Mouse (Mus musculus): ENCODE data around the gene Lsamp.
A peak's percentile ranks its signal among the peaks of the same experiment; 100 is the strongest.

The Lsamp gene

DNA sequence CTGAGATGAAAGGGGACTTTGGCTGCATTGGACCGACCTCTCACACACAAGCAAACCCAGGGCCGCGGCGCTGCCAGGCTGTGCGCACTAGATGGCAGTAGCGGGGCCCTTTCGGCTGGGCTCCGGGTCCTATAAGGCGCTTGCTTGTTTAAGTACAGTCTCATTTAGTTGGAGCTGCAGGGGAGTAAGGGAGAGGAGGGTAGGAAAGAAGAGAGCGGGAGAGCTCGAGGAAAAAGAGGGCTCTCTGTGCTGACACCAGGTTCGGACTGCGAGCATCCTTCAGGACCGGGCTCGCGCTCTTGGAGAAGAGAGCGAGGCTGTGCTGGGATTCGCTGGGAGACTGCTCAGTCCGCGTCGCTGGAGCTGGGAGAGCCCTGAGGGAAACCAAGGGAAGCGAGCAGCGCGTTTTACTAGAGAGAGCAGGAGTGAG is at the start of gene Lsamp:
Gene Lsamp, plus strand, starts transcription at position 157 of the 430 bp plus-strand sequence.
- DNase-seq: peak; percentile 51

DNA sequence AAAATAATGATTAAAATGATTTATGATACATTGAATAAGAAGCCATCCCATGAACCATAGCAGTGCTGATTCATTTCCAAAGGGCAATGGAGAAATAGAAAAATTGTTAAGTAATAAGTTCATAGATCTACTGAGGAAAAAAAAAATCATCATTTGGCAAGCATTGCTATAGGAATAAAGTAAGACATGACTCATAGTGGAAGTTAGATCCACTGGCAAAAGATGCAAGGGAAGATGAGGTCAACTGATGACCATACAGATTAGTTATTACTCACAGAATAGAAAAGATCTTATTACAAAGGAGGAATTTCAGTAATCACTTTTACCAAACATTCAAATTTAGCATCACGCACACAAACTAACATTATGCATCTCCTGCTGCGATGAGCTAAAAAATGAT is 26.5 kb upstream of the Lsamp start:
- no peak for DNase-seq

DNA sequence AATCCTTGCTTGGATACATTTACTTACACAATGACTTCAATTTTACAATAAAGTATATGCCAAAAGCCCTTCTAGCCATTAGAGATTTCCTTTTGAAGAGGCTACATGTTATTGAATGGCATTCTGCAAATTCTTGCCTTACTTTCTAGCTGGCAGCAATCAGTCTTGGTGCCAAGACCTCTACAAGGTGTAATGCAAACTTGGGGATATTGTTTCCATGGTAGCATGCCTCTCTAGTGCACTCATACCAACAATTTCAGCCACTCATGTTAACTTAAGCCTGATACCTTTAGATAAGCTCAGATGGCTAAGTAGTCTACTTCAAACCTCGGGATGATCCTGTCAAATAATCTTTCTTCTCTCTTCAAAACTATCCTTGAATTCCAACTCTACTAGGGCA is 11.4 kb upstream of the Lsamp start:
- no peak for DNase-seq

DNA sequence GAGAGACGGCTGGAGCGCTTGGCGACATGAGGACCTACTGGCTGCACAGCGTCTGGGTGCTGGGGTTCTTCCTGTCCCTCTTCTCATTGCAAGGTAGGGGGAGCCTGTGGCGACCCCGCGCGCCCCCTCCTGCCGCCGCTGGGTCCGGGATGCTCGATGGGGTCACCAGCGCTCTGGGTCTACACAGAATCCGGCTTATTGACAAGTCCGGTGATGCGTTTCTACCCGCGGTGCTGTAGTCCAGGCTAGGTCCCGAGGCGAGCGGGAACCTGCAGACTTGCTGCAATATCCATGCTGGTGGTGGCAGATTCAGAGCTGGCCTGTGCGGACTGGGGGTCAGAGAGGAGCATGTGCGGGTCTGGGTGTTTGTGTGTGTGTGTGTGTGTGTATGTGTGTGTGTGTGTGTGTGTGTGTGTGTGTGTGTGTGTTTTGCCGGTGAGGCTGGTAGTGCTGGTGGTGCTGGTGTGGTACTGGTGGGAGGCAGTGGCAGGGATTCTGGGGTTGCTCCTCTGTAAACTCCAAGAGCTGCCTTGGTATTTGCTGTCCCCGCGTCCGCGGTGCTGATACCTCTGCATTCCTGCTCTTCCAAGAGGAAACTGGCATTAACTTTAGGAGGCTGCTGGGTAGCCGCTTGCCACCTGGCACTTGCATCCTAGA is 602 bp downstream of the Lsamp start:
- DNase-seq: no peak

DNA sequence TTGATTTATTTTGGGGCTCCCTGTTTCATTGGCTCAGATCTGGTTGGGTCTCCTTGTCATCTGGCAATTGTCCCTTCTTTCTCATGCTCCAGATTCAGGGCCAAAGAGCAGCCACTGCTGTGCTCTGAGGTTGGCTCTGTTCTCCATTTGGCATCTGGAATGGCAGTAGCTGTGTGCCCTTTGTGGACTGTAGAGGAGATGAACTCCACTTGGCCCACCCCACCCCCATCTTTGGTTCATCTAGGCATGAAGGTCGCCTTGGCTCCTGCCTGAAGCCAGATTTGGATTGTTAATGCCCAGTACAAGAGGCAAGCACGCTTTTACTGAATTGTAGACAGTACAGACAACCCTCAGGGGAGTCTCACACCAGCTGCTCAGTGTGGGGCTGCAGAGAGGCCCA is 4.3 kb downstream of the Lsamp start:
- no peak for DNase-seq

DNA sequence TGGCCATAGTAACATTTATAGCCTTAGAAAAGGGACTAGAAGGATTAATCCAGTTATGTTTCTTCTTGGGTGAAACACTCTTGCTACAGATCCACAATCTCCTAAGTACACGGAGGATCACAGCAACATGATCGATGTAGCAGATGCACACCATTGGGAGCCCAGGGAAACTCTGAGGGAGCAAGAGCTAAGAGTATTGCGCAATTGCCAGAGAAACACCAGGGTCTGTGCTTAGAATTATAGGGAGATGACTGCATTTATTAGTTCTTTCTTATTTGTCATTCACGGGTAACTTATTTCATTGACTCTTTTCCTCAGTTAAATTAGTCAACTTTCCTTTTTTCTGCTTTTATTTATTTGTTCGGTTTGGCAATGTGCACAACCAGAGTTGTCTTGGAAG is 10.7 kb downstream of the Lsamp start:
- no peak for DNase-seq

DNA sequence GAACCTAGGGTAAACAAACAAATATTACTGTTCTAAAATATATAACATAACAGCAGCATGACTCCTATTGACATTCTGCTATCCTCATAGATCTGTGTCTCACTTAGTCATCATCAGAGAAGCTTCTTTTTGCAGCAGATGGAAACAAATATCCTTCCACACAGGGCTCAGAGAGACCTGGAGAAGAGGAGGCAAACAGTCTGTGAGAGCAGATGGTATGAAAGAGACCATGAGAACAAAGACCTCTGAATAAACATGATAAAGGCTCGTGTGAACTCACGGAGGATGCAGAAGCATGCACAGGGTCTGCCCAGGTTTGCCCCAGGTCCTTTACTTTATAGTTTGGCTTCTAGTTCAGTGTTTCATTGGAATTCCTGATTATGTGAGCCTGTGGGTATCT is 24.6 kb downstream of the Lsamp start:
- DNase-seq: no peak

DNA sequence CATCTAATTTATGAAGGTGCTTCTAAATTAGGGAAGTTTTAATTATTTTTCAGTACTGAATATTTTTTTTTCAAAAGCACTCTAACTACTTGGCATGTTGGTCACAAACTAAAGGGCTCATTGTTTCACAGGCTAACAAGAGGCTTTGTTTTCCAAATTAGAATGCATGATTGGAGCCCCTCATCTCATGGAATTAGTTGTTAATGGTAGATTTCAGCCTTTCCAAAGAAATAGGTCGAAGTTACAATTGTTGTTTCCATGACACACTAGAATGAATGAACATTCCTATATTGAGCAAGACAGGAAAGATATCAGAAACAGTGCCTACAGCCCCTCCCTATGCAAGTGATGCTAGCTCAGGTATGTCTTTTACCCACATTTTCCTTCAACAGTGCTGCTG is 26.9 kb downstream of the Lsamp start:
- DNase-seq: no peak

DNA sequence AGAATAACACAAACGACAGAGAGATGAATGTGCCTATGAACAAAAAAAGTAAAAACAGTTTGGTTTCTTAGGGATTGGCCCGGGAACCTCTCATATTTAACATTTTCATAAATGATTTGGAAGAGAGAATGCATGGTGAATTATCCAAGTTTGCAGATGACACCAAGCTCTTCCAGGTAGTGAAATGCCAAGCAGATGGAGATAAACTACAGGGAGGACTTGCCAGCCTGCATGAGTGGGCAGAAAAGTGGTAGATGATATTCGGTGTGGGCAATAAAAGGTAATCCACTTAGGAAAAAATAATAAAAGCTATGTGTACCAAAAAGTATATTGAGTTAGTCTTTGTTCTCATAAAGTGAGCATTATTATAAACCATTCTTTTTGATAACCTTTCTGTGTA is 38.5 kb downstream of the Lsamp start:
- no peak for DNase-seq

DNA sequence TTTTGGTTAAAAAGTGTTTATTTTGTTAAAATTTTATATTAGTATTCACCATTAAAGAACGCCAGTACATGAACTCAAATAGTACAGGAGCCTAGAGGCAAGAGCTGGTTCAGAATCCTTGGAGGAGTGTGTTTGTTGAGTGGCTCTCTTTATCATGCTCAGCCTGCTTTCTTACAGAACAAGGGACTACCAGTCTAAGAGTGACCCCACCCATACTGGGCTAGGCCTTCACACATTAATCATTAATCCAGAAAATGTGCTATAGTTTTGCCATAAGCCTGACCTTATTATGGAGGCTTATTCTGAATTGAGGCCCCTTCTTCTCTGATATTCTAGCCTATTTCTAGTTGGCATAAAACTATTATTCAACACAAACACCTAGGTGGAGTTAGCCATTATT is 52.6 kb downstream of the Lsamp start:
- no peak for DNase-seq

DNA sequence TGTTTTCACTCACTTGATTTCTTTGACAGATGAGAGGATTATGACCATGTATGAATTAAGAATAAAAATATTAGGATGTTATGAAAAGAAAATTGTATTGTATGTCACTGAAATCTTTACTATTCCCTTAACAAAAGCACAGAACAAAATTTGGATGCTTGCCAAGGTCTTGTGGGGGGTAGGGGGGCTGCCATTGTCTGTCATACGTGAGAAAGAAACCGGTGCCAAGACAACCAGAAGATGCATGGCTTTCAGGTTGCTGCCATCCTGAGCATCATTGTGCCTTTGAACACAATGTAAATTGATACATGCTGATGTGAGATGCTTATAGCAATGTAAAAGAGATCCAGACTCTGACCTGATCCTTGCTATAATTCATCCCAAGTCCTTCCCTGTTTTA is 75.4 kb downstream of the Lsamp start:
- no peak for DNase-seq

DNA sequence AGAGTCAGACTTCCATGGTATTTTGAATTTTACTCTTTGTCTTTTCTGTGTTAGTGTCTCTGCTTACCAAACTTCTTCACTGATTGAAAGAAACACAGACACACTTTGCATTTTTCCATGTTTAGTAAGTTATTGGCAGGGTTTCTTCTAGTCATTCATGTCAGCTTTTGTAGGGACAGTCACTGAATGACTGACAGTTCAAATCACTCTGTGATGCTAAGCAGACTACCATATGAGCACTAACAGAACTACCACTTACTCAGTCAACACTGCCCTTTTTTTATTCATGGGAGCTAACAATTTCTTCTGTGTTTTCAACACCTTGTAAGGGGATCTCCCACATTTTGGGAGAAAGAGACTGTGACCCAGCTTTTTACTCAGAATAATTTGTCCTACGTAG is 75.8 kb downstream of the Lsamp start:
- no peak for DNase-seq

DNA sequence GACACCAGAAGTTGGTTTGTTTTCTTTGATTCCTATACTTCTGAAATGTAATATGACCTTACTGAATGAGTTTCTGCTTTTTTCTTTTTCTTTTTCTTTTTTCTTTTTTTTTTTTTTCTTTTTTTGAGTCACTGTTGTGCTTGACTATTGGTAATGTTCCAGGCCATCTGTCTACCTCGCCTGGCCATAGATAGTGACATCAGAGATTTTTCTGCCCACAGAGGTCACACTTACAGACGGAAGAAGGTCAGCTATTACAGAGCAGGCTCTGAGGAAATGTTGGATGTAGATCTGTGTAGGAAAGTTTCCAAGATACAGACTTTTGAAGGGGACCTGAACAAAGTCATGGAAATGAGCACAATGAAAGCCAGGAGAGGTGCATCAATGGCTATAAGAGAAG is 76.3 kb downstream of the Lsamp start:
- no peak for DNase-seq

DNA sequence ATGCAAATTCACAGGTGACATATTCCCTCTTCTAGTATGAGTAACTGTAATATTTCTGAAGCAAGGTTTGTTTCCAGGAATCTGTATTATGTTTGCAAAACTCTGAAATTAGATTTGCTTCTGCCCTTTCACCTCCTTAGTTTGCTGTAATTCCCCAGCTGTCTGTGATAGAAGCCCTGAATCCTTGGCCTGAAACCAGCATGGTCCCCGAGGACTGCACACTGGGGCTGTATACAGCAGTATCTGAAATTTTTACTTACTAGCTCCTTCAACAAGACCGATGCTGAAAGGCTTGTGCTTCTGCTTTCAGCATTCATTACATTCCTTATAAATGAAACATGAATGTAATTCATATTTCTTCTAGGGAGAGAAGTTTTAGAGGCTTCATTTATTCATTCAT is 91.4 kb downstream of the Lsamp start:
- DNase-seq: no peak

DNA sequence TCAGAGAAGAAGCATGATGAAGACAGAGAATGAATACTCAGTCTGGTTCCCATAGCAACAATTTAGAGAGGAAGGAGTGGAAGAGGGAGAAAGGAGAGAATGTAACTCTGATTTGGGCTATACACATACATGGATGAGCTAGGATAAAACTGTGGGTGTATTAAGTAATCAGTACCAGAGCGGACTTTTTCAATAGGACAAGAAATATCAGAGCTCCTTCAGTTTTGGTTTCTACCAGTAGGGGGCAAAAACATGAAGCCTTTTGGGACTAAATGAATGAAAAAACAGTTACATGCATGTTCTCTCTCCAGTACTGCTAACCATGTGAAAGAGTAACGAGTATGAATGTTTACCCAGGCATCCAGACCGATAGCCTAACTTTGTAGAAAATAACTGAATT is 96.1 kb downstream of the Lsamp start:
- no peak for DNase-seq

DNA sequence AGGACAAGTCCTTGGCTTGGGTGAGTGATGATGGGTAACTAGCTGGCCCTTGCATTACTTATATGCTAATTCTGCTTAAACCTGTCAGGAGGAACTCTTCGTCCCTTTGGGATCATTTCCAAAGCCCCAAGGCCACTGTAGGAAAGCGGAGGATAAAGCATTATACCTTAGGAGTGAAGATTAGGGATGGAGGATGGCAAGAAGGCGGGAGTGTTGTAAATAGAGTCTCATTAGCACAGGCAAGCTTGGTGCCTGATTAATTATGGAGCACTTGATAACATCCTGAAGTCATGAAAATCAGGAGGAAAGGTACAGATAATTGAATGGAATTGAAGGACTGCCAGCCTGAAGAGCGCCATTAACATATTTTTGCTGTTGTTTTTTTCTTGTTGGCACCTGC is 120.2 kb downstream of the Lsamp start:
- DNase-seq: no peak

DNA sequence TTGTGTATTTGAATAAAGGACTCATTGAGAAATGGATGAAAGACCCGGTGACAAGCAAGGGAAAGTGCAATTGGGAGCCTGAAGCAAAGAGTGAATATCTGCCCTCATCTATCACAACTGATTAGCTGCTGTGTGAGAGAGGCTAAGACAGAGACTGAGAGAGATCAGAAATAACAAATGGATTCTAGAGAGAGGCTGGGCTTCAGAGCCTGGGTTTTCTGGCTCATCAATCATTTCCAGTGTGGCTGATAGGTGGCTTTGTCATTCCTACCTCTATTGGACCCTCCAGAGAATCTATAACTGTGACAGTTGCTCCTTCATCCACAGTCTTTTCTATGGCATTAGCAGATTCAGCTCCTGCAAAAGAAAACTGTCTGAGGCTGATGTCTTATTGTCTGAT is 198.8 kb downstream of the Lsamp start:
- no peak for DNase-seq

DNA sequence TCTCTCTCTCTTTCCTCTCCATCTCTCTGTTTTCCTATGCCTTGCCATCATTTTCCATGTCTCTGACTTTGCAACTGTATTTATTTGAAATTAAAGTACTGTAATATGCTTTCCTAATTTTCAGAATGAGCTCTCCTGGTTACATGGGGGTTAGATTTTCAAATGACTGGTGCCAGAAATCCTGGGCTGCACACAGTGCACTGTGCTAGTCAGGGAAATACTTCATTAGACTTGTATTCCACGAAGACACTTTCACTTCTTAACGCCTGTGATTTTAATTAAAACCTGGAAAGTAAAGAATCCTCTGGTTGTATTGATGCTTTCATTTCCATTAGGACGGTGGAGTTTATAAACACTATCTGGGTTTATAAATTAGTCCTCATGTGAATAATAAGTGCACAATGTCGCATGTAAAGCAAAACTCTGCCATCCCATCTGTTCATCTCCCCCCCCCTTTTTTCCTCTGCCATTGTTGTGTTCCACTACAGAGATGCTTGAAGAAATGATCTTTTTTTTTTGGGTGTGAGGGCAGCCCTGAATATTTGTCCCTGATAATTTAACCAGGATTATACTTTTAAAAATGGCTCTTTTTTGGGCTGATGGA is 203.9 kb downstream of the Lsamp start:
- DNase-seq: no peak

DNA sequence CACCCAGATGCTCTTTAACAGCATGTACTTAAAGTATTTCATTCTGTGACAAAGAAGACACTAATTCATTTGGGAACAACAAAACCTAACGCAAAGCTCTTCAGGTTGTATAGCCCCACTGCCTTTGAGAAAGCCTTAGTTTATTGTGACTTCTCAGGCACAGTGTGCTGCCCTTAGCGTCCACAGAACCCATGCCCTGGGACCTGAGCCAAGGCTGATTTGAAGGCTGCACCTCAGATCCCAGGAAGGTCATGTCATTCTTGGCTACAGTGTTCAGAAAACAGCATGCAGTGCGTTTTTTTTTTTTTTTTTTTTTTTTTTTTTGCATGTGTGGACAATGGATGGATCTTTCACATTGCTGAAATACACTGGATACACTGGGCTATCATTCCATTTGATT is 210.2 kb downstream of the Lsamp start:
- no peak for DNase-seq

DNA sequence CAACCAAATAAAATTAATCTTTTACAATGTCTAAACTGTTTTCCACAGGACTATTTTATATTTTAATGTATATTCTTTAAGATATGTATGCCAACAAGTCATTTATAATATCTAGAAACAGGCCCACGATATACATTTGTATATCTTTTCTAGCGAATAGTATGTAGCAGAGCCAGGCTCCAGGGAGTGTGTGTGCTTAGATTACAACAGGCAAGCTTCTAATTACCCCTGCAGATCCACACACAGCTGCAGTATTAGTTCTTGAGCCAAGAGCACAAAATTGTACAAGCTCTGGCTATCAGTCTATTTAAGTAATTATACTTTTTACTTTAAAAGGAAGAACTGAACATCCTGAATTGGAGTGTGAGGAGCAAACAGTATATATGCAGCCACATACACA is 210.7 kb downstream of the Lsamp start:
- DNase-seq: no peak

DNA sequence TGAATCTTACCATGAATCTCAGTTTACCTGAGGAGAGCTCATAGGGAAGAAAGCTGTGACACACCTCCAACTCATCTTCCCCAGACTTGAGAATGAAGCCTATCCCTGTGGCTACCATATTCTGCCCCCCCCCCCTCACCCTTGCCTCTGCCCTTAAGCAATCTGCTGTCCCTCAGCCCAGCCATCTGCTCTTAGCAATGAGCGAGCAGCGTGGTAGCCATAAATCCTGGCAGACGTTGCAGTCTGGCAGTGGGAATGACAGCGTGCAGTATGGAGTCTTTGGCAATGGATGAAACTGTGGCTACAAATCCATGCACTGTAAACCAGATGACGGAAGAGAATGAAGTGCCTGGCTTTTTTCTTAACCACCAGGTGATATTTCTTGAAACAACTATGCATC is 244.5 kb downstream of the Lsamp start:
- DNase-seq: no peak

DNA sequence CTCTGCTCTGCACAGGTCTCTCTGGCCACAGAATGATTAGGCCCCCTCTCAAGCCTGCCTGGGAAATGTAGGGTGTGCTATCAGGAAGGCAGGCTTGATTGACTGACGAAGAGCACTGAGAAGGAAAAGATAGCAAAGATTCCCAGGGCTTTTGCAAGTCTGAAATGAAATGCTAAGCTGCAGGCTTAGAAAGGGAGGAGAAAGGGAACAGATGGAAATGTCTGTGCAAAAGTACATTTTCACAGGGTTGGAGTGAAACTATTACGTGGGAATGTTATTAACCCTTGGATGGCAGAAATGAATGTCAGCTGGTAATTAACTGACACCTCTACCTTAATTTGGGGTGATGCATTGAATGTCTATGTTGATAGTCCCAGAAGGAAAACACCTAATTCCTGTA is 248.9 kb downstream of the Lsamp start:
- no peak for DNase-seq

DNA sequence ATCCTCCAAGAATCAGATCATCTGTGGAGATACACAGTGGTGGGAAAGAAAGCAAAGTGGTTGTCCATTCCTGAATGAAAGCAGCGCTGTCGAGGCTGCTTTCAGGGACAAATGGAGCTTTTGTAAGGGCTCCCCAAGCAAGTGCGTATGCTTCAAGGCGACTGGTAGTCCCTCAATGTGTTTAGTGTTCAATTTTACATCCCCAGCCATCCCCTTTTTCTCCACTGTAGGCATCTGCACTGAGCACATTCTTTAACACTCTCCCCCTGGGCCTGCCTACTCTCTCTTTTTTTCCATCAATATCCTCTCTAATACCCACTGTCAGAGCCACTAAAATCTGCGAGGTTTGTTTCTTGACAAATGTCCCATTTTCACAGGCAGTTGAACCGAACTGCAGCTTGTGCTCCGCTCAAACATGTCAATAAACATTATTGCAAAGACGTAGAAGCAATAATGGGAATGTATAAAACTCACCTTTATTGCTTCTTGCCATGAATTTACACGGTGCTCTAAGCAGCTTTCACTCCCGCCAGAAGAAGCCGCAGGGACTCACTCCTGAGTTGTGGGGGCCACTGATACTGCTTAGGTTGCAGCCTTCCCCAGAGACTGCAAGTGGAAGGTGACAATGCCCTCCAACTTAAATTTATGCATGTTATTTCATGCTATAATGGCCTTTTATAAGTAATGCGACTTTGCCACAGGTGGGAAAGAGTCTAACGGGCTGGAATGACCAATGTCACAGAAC is 250.2 kb downstream of the Lsamp start:
- no peak for DNase-seq

DNA sequence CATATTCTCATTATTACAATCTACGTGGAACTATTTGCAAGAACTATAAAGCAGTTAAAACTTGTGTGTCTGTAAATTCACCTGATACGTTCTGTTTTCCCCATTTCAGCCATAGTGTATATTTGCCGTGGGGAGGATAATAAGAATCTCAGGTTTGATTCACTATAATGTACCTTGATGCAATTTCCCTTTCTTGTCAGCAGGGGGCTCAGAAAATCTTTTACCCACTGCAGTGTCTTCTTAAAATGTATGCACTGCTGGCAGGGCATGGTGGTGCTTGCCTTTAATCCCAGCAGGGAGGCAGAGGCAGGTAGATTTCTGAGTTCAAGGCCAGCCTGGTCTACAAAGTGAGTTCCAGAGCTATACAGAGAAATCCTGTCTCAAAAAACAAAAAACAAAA is 287.7 kb downstream of the Lsamp start:
- no peak for DNase-seq

DNA sequence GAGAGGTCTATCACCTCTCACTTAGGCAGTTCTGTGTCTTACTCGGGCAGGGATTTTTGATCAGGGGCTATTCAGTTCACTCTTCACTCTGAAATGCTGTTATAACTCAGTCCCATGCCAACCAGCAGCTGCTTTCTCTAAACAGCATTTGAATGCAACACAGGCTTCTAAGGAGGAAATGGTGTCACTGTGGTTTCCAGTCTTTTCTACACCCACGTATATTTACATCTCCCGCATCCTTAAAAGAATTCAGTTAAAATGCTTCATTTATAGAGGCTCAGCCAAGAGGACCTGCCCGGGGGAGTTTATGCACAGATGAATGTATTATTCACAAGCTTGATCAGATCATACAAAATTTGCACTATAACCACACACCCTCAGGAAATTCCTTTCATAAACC is 306.0 kb downstream of the Lsamp start:
- no peak for DNase-seq
